Mouse (Mus musculus) embryo, embryonic 11.5 days (tissue): ENCODE measurements at regions not wholly inside any gene's neighbourhood (a gene's known extent, or its start where the extent isn't known, plus 50 kb on each side); places are given as distances from the start of the nearest gene placed in this dataset.

Experiments used
- DNase-seq: peaks from one replicate; pipeline ENCODE4 v3.0.0-alpha.2; 2012; ENCODE audit warnings: low read depth, low spot score

DNA sequence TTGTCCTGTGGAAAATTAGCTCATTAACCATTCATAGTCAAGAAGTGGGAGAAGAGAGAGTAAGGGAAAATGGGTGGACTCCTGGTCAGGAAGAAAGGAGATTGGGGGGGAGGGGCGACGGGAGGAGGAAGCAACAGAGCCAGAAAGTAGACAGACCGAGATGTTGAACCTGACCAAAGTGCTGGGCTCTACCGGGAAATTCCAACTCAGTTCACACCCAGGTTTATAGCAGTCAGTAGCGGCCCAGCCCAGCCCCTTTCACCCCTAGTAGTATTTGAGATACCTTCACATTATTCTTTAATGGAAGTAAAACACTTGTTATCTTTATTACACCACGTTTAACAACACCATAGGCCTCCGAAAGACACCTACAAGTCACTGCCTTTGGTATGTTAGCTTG lies 158.2 kb downstream of the Hibadh start:
- DNase-seq: no peak

DNA sequence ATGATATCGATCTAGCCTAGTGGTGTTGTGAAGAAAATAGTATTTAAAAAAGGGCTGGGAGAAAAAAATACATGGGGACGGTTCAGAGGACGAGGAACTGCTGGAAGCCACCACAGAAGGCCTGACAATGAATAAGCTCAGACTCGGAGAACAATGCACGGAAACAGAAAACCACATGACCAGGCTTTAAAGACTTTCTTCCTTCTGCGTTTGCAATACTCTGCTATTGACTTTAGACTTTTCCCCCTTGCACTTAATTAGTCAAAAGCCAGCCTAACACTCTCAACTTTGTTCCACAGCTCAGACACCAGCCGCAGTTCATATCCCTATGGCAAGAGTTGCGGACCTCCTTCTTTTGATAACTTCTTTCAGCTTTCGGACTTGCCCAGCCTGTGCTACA lies 154.0 kb downstream of the Hibadh start:
- no peak for DNase-seq

DNA sequence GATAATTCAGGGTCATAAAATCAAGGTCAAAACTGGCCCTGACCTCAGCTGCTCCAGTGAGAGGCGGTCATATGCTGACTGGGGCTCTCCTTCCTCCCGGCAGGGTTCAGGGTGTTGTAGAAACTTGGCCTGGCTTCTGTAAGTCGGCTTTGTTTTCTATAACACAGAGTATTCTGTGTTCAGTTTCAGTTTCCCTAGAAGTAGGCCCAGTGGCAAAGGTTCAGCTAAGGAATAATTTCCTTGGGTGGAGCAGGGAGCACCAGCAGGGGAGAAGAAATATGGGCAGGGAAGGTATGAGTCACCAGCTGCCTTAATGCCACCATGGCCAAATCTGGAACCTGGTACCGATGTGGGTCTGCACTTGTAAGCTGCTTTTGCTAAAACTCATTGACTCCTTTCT lies 153.5 kb downstream of the Hibadh start:
- DNase-seq: no peak

DNA sequence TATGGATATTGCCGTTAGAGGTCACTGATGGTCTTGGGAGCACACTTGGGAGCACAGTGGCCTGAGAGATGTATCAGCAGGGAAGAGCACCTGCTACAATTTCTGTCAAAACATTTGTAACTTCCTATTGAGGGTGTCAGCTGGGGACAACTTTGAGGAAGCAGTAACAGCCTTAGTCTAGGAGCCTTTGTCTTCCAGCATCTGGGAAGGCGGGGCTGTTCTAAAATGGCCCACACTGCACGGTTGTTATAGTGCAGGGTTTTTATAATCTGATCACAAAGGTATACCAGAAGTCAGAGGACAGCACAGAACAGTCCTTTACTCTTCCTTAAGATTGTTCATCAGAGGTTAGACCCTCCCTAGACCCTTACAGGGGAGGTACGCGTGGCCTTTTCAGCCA lies 152.3 kb downstream of the Hibadh start:
- no peak for DNase-seq

DNA sequence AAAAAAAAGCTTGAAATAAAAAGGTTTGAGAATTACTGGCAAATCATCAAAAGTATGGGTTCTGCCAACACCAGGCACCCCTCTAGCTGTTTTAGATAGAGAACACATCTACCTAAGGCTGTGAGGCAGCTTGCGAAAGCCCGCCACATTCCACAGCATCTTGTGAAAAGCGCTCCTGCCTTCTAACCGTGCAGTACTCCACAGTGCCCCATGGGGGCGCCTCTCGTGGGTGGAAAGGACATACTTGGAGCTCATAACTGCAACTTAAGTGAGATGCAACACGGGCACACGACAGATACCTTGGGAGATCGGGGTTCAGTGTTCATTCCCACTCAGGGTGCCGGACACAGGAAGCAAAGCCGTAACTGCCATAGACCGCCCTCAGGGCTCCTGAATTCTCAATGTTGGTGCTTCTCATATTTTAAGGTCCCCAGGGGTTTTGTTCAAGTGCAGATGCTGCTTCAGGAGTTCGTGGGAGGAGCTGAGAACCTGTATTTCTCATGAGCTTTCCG lies 149.9 kb downstream of the Hibadh start:
- DNase-seq: no peak

DNA sequence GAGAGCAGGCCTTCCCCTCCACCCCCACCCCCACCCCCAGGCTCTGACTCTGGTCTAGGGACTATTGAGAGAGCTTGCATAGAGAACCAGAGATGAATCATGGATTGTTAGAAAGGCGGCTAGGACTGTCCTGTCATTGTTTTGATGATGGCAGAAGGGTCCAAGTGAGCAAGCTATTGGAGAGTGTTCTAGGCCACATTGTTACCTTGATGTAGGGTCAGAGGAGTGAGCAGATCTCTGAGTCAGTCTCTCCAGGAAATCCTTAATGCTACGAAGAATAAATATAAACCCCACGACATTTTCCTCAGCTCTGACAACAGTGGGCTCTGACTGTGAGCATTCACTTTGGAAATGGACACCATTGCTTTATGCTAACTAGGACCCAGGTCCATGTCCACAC lies 144.9 kb downstream of the Hibadh start:
- no peak for DNase-seq

DNA sequence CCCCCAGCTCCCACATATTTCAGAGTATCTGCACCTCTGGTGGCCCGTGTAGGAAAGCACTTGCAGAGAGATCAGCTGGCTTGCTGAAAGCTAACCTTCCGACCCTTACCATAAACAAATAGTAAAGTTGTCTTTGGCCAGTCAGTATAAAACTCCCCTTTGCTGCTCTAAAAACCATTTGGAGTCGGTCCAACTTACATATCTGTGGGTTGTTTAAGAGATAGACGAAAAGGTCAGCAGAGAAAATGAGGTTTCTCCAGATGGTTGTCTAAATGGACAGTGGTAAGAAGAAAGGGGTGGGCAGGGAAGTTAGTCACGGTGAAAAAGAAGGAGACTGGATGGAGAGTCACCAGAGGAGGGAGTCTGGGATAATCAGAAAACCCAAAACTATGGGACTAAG lies 144.3 kb downstream of the Hibadh start:
- no peak for DNase-seq
